Mouse (Mus musculus) embryonic facial prominence, embryonic 14.5 days (tissue): Measurements from ENCODE around the gene Neurod6. TPM values are rescaled to one million over a fixed set of nuclear protein-coding genes. Genes with fewer than 3 reads are reported as not detected.

Source experiments
- ATAC-seq: fragments of 200-750 bp; cut with Nextera tagmentation; 2 replicates; pipeline ENCODE4 v1.8.0; 2017; ENCODE audit warnings: low read depth, moderate number of reproducible peaks, moderate TSS enrichment
- DNase-seq: peaks from one replicate; pipeline ENCODE4 v3.0.0-alpha.2; 2015; ENCODE audit warnings: low spot score
- H3K27ac ChIP-seq: fragments of 300-500 bp; sonication (generic); replicated peaks from 2 replicates; pipeline ENCODE4 v1.5.1; 2014; ENCODE audit warnings: low read depth, mild to moderate bottlenecking, low read length, moderate library complexity
- H3K27me3 ChIP-seq: fragments of 300-500 bp; sonication (generic); replicated peaks from 2 replicates; pipeline ENCODE4 v1.6.1; 2014; ENCODE audit warnings: low read length; ENCODE audit not compliant: control insufficient read depth, insufficient read depth
- H3K36me3 ChIP-seq: fragments of 300-500 bp; sonication (generic); 2 replicates; pipeline ENCODE4 v1.6.1; 2014; ENCODE audit warnings: low read length, mixed read lengths; ENCODE audit not compliant: control insufficient read depth, insufficient read depth
- H3K4me1 ChIP-seq: fragments of 300-500 bp; sonication (generic); 2 replicates; pipeline ENCODE4 v1.6.1; 2014; ENCODE audit warnings: antibody characterized with exemption, low read length; ENCODE audit not compliant: control insufficient read depth, insufficient read depth
- H3K4me2 ChIP-seq: fragments of 300-500 bp; sonication (generic); 2 replicates; pipeline ENCODE4 v1.6.1; 2014; ENCODE audit warnings: low read depth, mild to moderate bottlenecking, low read length, moderate library complexity, mixed read lengths
- H3K4me3 ChIP-seq: fragments of 300-500 bp; sonication (generic); 2 replicates; pipeline ENCODE4 v1.5.1; 2014; ENCODE audit warnings: low read depth, mild to moderate bottlenecking, low read length
- H3K9ac ChIP-seq: fragments of 300-500 bp; sonication (generic); 2 replicates; pipeline ENCODE4 v1.6.1; 2014; ENCODE audit warnings: low read depth, mild to moderate bottlenecking, low read length, moderate library complexity, mixed read lengths
- H3K9me3 ChIP-seq: fragments of 300-500 bp; sonication (generic); 2 replicates; pipeline ENCODE4 v1.6.1; 2016; ENCODE audit warnings: low read length; ENCODE audit not compliant: control insufficient read depth
- WGBS: fragments of 180-500 bp; shearing (Covaris S2); extraction: QIAGEN DNeasy Blood & Tissue Kit; methylation state at CpG from one replicate; pipeline ENCODE4 v1.1.7; 2014; 5-methylcytosine and 5-hydroxymethylcytosine counted together
- polyA plus RNA-seq: library from polyadenylated mRNA; unstranded; fragments of >200 nt; fragmentation: Nextera tagmentation; extraction: Ambion mirVana; gene quantifications from 2 replicates; pipeline ENCODE4 v1.2.1, GENCODE M21; 2014

Gene Neurod6
- polyA plus RNA-seq, 1 experiment from 2014 or later: not detected

GRCm38 (mm10) chr6:55683506-55683905 is 2.4 kb upstream of the Neurod6 start:
- DNase-seq (no peak), ATAC-seq (no peak)
- Histone ChIP-seq H3K4me3 (no peak overlapping the region), H3K27me3 (peaks cover 4% of the 10 kb centered on the region; the same call in 1 of the 2 replicates), H3K36me3 (no peaks in the 10 kb centered on the region), H3K4me2 (no peak overlapping the region), H3K27ac (no peak overlapping the region), H3K4me1 (no peaks in the 10 kb centered on the region), H3K9me3 (no peaks in the 10 kb centered on the region), H3K9ac (no peak overlapping the region)
- 72% methylated on average over 4 of the region's 4 CpGs for WGBS

GRCm38 (mm10) chr6:55682886-55683285 is 1.8 kb upstream of the Neurod6 start:
- ATAC-seq (no peak), DNase-seq (no peak)
- Histone ChIP-seq H3K9me3 (no peaks in the 10 kb centered on the region), H3K9ac (no peak overlapping the region), H3K27ac (no peak overlapping the region), H3K4me1 (no peaks in the 10 kb centered on the region), H3K27me3 (peaks cover 4% of the 10 kb centered on the region; the same call in 1 of the 2 replicates), H3K4me3 (no peak overlapping the region), H3K36me3 (no peaks in the 10 kb centered on the region), H3K4me2 (no peak overlapping the region)
- 72% methylated on average over 7 of the region's 7 CpGs for WGBS

GRCm38 (mm10) chr6:55678571-55679185 is 2.4 kb downstream of the Neurod6 start:
- 81% methylated on average over 7 of the region's 7 CpGs for WGBS
- DNase-seq: no peak

GRCm38 (mm10) chr6:55677326-55677725 is 3.7 kb downstream of the Neurod6 start:
- H3K36me3 ChIP-seq: no peaks in the 10 kb centered on the region
- peaks cover 7% of the 10 kb centered on the region; the same call in 1 of the 2 replicates for H3K4me1 ChIP-seq
- H3K27ac ChIP-seq: no peak overlapping the region
- peak overlapping the region; percentile 32 for H3K4me3 ChIP-seq
- peaks cover 27% of the 10 kb centered on the region for H3K27me3 ChIP-seq
- no peak overlapping the region for H3K9ac ChIP-seq
- DNase-seq (no peak), ATAC-seq (no peak)
- H3K4me2 ChIP-seq: peak overlapping the region; percentile 59
- H3K9me3 ChIP-seq: no peaks in the 10 kb centered on the region
- 21% methylated on average over 8 of the region's 8 CpGs for WGBS

More at GRCm38 (mm10) chr6:55678571-55679185, 2.4 kb downstream of the Neurod6 start:
- H3K4me1 ChIP-seq: peaks cover 7% of the 10 kb centered on the region; the same call in 1 of the 2 replicates
- no peaks in the 10 kb centered on the region for H3K36me3 ChIP-seq
- peaks cover 27% of the 10 kb centered on the region for H3K27me3 ChIP-seq
- no peak overlapping the region for H3K4me2 ChIP-seq
- ATAC-seq: no peak; the same call in 1 of the 2 replicates
- no peak overlapping the region for H3K4me3 ChIP-seq
- H3K9ac ChIP-seq: no peak overlapping the region
- H3K9me3 ChIP-seq: no peaks in the 10 kb centered on the region
- no peak overlapping the region for H3K27ac ChIP-seq

GRCm38 (mm10) chr6:55676663-55677311 is 4.3 kb downstream of the Neurod6 start:
- 5% methylated on average over 12 of the region's 27 CpGs for whole genome bisulfite sequencing

GRCm38 (mm10) chr6:55676141-55676662 is 4.9 kb downstream of the Neurod6 start:
- ATAC-seq (no peak), DNase-seq (no peak)
- peaks cover 27% of the 10 kb centered on the region for H3K27me3 ChIP-seq
- no peak overlapping the region for H3K27ac ChIP-seq
- WGBS: 58% methylated on average over 6 of the region's 6 CpGs
- no peaks in the 10 kb centered on the region for H3K9me3 ChIP-seq
- peaks cover 7% of the 10 kb centered on the region; the same call in 1 of the 2 replicates for H3K4me1 ChIP-seq
- H3K4me3 ChIP-seq: no peak overlapping the region
- H3K4me2 ChIP-seq: no peak overlapping the region
- H3K36me3 ChIP-seq: no peaks in the 10 kb centered on the region
- no peak overlapping the region for H3K9ac ChIP-seq

More at GRCm38 (mm10) chr6:55676663-55677311, 4.3 kb downstream of the Neurod6 start:
- DNase-seq (peak; percentile 26), ATAC-seq (peak; percentile 71)
- H3K36me3 ChIP-seq: no peaks in the 10 kb centered on the region
- H3K4me1 ChIP-seq: peaks cover 7% of the 10 kb centered on the region; the same call in 1 of the 2 replicates
- H3K27me3 ChIP-seq: peaks cover 27% of the 10 kb centered on the region
- H3K27ac ChIP-seq: no peak overlapping the region
- H3K9me3 ChIP-seq: no peaks in the 10 kb centered on the region
- peak overlapping the region; percentile 59 for H3K4me2 ChIP-seq
- H3K9ac ChIP-seq: peak overlapping the region; percentile 45
- peak overlapping the region; percentile 32 for H3K4me3 ChIP-seq

- DNase-seq (no peak), ATAC-seq (no peak)
- H3K4me1 ChIP-seq: no peaks in the 10 kb centered on the region
- H3K27ac ChIP-seq: no peak overlapping the region
- H3K4me2 ChIP-seq: no peak overlapping the region
- no peaks in the 10 kb centered on the region for H3K27me3 ChIP-seq
- WGBS: 71% methylated on average over 3 of the region's 3 CpGs
- H3K4me3 ChIP-seq: no peak overlapping the region
- H3K9me3 ChIP-seq: no peaks in the 10 kb centered on the region
- H3K36me3 ChIP-seq: no peaks in the 10 kb centered on the region
- H3K9ac ChIP-seq: no peak overlapping the region
Measured at GRCm38 (mm10) chr6:55667801-55668200, 13.3 kb downstream of the Neurod6 start.

GRCm38 (mm10) chr6:55661126-55661915 is 19.7 kb downstream of the Neurod6 start:
- DNase-seq (peak; percentile 43), ATAC-seq (no peak)
- no peaks in the 10 kb centered on the region for H3K36me3 ChIP-seq
- no peaks in the 10 kb centered on the region for H3K9me3 ChIP-seq
- H3K4me2 ChIP-seq: no peak overlapping the region
- H3K9ac ChIP-seq: no peak overlapping the region
- H3K27me3 ChIP-seq: no peaks in the 10 kb centered on the region
- no peak overlapping the region for H3K27ac ChIP-seq
- WGBS: 68% methylated on average over 5 of the region's 5 CpGs
- H3K4me3 ChIP-seq: no peak overlapping the region
- H3K4me1 ChIP-seq: no peaks in the 10 kb centered on the region
